Mouse (Mus musculus): ENCODE results near the gene Psmd4.

GRCm38 (mm10) chr3:95071606-95072005 is 29.2 kb upstream of the Psmd4 start:
- TF ChIP-seq POLR2A (IDR thresholded peaks at IDR 0.05; ENCODE audit: insufficient read depth, low read depth, low read length) = no peak
- no peak for TF ChIP-seq CTCF (IDR thresholded peaks at IDR 0.05; ENCODE audit: insufficient read depth, low read depth, low read length)
